ENCODE assay signal across 8 mouse cellular contexts in the genomic region with DNA sequence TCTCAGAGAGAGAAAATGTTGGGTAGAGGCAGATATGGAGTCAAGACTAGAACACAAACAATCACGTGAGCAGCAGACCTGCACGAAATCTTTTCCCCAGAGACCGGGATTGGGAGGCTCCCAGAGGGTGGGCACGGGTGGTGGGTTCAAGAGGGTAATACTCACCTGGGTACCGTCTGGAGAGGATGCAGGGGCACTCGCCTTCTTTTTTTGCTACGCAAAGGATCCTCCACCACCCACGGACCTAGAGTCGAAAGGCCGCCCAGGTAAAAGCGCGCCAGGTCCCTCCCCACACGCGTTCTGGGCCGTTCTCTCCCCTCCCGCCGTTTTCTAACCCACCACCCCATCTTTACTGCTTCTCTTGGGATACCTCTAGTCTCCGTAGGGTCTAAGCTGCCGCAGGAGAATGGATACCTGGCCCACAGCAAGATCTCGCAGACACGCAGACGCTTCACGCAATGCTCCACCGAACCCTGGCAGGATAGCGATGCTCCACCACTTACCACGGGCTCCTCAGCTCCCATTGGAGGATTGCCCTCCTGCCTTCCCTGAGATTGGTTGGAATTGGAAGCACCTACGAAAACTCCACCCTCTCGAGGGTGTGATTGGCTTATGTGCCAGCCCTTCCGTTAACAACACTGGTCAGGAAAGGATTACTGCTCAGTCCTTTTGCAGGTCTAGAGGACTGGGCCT. TPM values are rescaled to one million over a fixed set of nuclear protein-coding genes. Genes with fewer than 3 reads are reported as not detected.
DNase-seq lines count a peak whose midpoint lies in the region; ATAC-seq and TF ChIP-seq lines count a peak whose summit lies in the region.

Gene Kantr (minus strand): TSS at position 500 of the 693 bp plus-strand sequence.

- WGBS in embryonic facial prominence, embryonic 12.5 days: 16% methylated on average over 29 of the region's 29 CpGs
- 20% methylated on average over 26 of the region's 29 CpGs for WGBS in intestine, postnatal 0 days
- WGBS in midbrain, embryonic 10.5 days: 14% methylated on average over 29 of the region's 29 CpGs

- peak within 1 kb of the TSS; percentile 50 for H3K4me3 ChIP-seq in embryonic facial prominence, embryonic 12.5 days
- H3K4me3 ChIP-seq in intestine, postnatal 0 days (ENCODE audit: low read depth, low read length): peak within 1 kb of the TSS; percentile 53
- H3K4me3 ChIP-seq in midbrain, embryonic 10.5 days: peak within 1 kb of the TSS; percentile 68

- ATAC-seq in embryonic facial prominence, embryonic 12.5 days (ENCODE audit: insufficient number of reproducible peaks, insufficient read depth, low FRiP score, low TSS enrichment): peak; percentile 98
- ATAC-seq in granulocyte monocyte progenitor cell, adult 5-6 weeks (replicated peaks; ENCODE audit: poor library complexity, severe bottlenecking): peak; percentile 99
- ATAC-seq in intestine, postnatal 0 days: peak; percentile 99

- peak within 1 kb of the TSS; percentile 30; the same call in 1 of the 2 replicates for H3K27ac ChIP-seq in embryonic facial prominence, embryonic 12.5 days
- no peak within 1 kb of the TSS for H3K27ac ChIP-seq in intestine, postnatal 0 days (ENCODE audit: low read depth, low read length)
- peak within 1 kb of the TSS; percentile 82 for H3K27ac ChIP-seq in midbrain, embryonic 10.5 days (replicated peaks)

- H3K27me3 ChIP-seq in embryonic facial prominence, embryonic 12.5 days: peaks cover 13% of the 10 kb centered on the region
- H3K27me3 ChIP-seq in intestine, postnatal 0 days (replicated peaks; ENCODE audit: control insufficient read depth, insufficient read depth, low read length): no peaks in the 10 kb centered on the region
- peaks cover 97% of the 10 kb centered on the region for H3K27me3 ChIP-seq in midbrain, embryonic 10.5 days (ENCODE audit: low read depth, poor library complexity, severe bottlenecking)

- H3K9ac ChIP-seq in embryonic facial prominence, embryonic 12.5 days: peak within 1 kb of the TSS; percentile 63
- 0 out of 2 replicates have a peak within 1 kb of the TSS, but pooled peaks have one; percentile 22 for H3K9ac ChIP-seq in intestine, postnatal 0 days (ENCODE audit: low read depth, low read length)

- intact Hi-C loops in left cerebral cortex, postnatal 36 days (cut with DNase I): no loop called here

- peaks cover 3% of the 10 kb centered on the region; the same call in 1 of the 2 replicates for H3K4me1 ChIP-seq in embryonic facial prominence, embryonic 12.5 days
- H3K4me1 ChIP-seq in intestine, postnatal 0 days (replicated peaks; ENCODE audit: control insufficient read depth, insufficient read depth, low read length): no peaks in the 10 kb centered on the region
- H3K4me1 ChIP-seq in midbrain, embryonic 10.5 days: peaks cover 5% of the 10 kb centered on the region

- H3K4me2 ChIP-seq in embryonic facial prominence, embryonic 12.5 days (replicated peaks): peak within 1 kb of the TSS; percentile 52
- peak within 1 kb of the TSS; percentile 69 for H3K4me2 ChIP-seq in intestine, postnatal 0 days (replicated peaks; ENCODE audit: low read depth)

- peak; percentile 94 for DNase-seq in 3T3-L1 (ENCODE audit: low read depth, low spot score)
- peak; percentile 81 to 82 for DNase-seq in adrenal gland, postnatal 36 days
- peak; percentile 76 for DNase-seq in left cerebral cortex, postnatal 36 days (ENCODE audit: low spot score in 2 of 2)
- peak; percentile 68 for DNase-seq in midbrain, embryonic 10.5 days (ENCODE audit: low spot score)
- peak; percentile 83 for DNase-seq in skeletal muscle tissue, adult 2 months (ENCODE audit: low read depth, low spot score)

- no peaks in the 10 kb centered on the region for H3K9me3 ChIP-seq in embryonic facial prominence, embryonic 12.5 days
- no peaks in the 10 kb centered on the region for H3K9me3 ChIP-seq in intestine, postnatal 0 days (ENCODE audit: control insufficient read depth)
- no peaks in the 10 kb centered on the region for H3K9me3 ChIP-seq in midbrain, embryonic 10.5 days (replicated peaks)

- H3K36me3 ChIP-seq in embryonic facial prominence, embryonic 12.5 days: no peaks in the 10 kb centered on the region
- no peaks in the 10 kb centered on the region for H3K36me3 ChIP-seq in intestine, postnatal 0 days (ENCODE audit: control insufficient read depth, insufficient read depth)
- no peaks in the 10 kb centered on the region for H3K36me3 ChIP-seq in midbrain, embryonic 10.5 days

- TF ChIP-seq CTCF in intestine, postnatal 0 days (IDR thresholded peaks at IDR 0.05; ENCODE audit: low read depth): no peak

RNA-seq across cellular contexts. Expression of gene Kantr, which starts in this region (rescaled TPM):
- total RNA-seq in adrenal gland, postnatal 36 days (2021): 1 to 10 TPM; 8.7 to 9.8 TPM
- 21.1 and 25.3 TPM in 2 replicates for polyA plus RNA-seq in embryonic facial prominence, embryonic 12.5 days (2016; fragmentation: Nextera tagmentation; extraction: Ambion mirVana)
- 17.0 and 17.1 TPM in 2 replicates for total RNA-seq in granulocyte monocyte progenitor cell, adult 5-6 weeks (2014; fragmentation: Nextera tagmentation)
- 2.3 and 5.0 TPM in 2 replicates for total RNA-seq in granulocyte monocyte progenitor cell, adult 5-6 weeks (2017)
- 4.1 and 4.2 TPM in 2 replicates for polyA plus RNA-seq in intestine, postnatal 0 days (2015; fragmentation: Nextera tagmentation; extraction: Ambion mirVana)
- total RNA-seq in left cerebral cortex, postnatal 36 days (2021): 10 to 100 TPM; 52.5 to 54.5 TPM
- 14.8 and 16.8 TPM in 2 replicates for polyA plus RNA-seq in midbrain, embryonic 10.5 days (2016; fragmentation: Nextera tagmentation; extraction: Ambion mirVana)
